ENCODE assay signal across 8 mouse cellular contexts in genomic region chr4:140814241-140815225, GRCm38 (mm10). TPM values are rescaled to one million over a fixed set of nuclear protein-coding genes. Genes with fewer than 3 reads are reported as not detected.
DNase-seq lines count a peak whose midpoint lies in the region; ATAC-seq and TF ChIP-seq lines count a peak whose summit lies in the region.

No protein-coding gene starts in this region.

- peak overlapping the region; percentile 22; the same call in 1 of the 2 replicates for H3K4me3 ChIP-seq in forebrain, embryonic 13.5 days
- H3K4me3 ChIP-seq in hindbrain, postnatal 0 days (ENCODE audit: low read length): 0 out of 2 replicates have a peak overlapping the region, but pooled peaks have one; percentile 4
- peak overlapping the region; percentile 60 for H3K4me3 ChIP-seq in liver, embryonic 11.5 days (ENCODE audit: low read depth, low read length)
- H3K4me3 ChIP-seq in midbrain, postnatal 0 days (ENCODE audit: low read depth, low read length): no peak overlapping the region

- peak; percentile 71 for DNase-seq in CD4-positive, CD25-positive, alpha-beta regulatory T cell, adult 2 months (ENCODE audit: low read depth, low spot score)
- DNase-seq in R1 (ENCODE audit: low read depth, low spot score): peak; percentile 48
- DNase-seq in hindbrain, postnatal 0 days (ENCODE audit: low spot score): no peak
- peak; percentile 63 for DNase-seq in liver, embryonic 11.5 days (ENCODE audit: low spot score)
- no peak for DNase-seq in midbrain, postnatal 0 days (ENCODE audit: low spot score)
- DNase-seq in thymus, postnatal 0 days (ENCODE audit: low spot score): peak; percentile 55
- no peak for DNase-seq in cerebellum, adult 11-12 months

- peaks cover 14% of the 10 kb centered on the region; the same call in 1 of the 2 replicates for H3K27me3 ChIP-seq in forebrain, embryonic 13.5 days
- no peaks in the 10 kb centered on the region for H3K27me3 ChIP-seq in hindbrain, postnatal 0 days (ENCODE audit: insufficient read depth, low read length)
- H3K27me3 ChIP-seq in liver, embryonic 11.5 days (replicated peaks; ENCODE audit: control insufficient read depth, insufficient read depth, low read length): peaks cover 14% of the 10 kb centered on the region
- peaks cover 14% of the 10 kb centered on the region; the same call in 1 of the 2 replicates for H3K27me3 ChIP-seq in midbrain, postnatal 0 days (ENCODE audit: insufficient read depth, low read length)

- peak; percentile 59 for TF ChIP-seq CTCF in hindbrain, postnatal 0 days (IDR thresholded peaks at IDR 0.05; ENCODE audit: low read depth)
- TF ChIP-seq CTCF in midbrain, postnatal 0 days (IDR thresholded peaks at IDR 0.05): peak; percentile 54

- no peak overlapping the region for H3K27ac ChIP-seq in forebrain, embryonic 13.5 days
- H3K27ac ChIP-seq in hindbrain, postnatal 0 days: no peak overlapping the region
- H3K27ac ChIP-seq in liver, embryonic 11.5 days (ENCODE audit: low read depth, low read length): no peak overlapping the region; the same call in 1 of the 2 replicates
- H3K27ac ChIP-seq in midbrain, postnatal 0 days (ENCODE audit: low read depth, low read length): no peak overlapping the region

- H3K9me3 ChIP-seq in forebrain, embryonic 13.5 days (replicated peaks): no peaks in the 10 kb centered on the region
- no peaks in the 10 kb centered on the region for H3K9me3 ChIP-seq in hindbrain, postnatal 0 days (ENCODE audit: low read length)
- no peaks in the 10 kb centered on the region for H3K9me3 ChIP-seq in liver, embryonic 11.5 days (ENCODE audit: control insufficient read depth, low read length)
- H3K9me3 ChIP-seq in midbrain, postnatal 0 days (ENCODE audit: low read length): no peaks in the 10 kb centered on the region

- ATAC-seq in forebrain, embryonic 13.5 days: no peak
- no peak for ATAC-seq in hindbrain, postnatal 0 days
- ATAC-seq in liver, embryonic 11.5 days (replicated peaks; ENCODE audit: low FRiP score): peak; percentile 50; the same call in 1 of the 2 replicates
- no peak for ATAC-seq in midbrain, postnatal 0 days (ENCODE audit: low FRiP score)

- H3K9ac ChIP-seq in forebrain, embryonic 13.5 days: no peak overlapping the region
- no peak overlapping the region for H3K9ac ChIP-seq in hindbrain, postnatal 0 days (replicated peaks; ENCODE audit: low read length)
- H3K9ac ChIP-seq in liver, embryonic 11.5 days (ENCODE audit: low read depth, low read length): peak overlapping the region; percentile 78
- H3K9ac ChIP-seq in midbrain, postnatal 0 days (replicated peaks; ENCODE audit: low read length, poor library complexity, severe bottlenecking): no peak overlapping the region

- peaks cover 27% of the 10 kb centered on the region for H3K4me1 ChIP-seq in forebrain, embryonic 13.5 days
- no peaks in the 10 kb centered on the region for H3K4me1 ChIP-seq in hindbrain, postnatal 0 days (ENCODE audit: insufficient read depth, low read length)
- H3K4me1 ChIP-seq in liver, embryonic 11.5 days (replicated peaks; ENCODE audit: control insufficient read depth, insufficient read depth, low read length): peaks cover 57% of the 10 kb centered on the region
- H3K4me1 ChIP-seq in midbrain, postnatal 0 days (ENCODE audit: insufficient read depth, low read length): no peaks in the 10 kb centered on the region

- H3K36me3 ChIP-seq in forebrain, embryonic 13.5 days (ENCODE audit: poor library complexity, severe bottlenecking): no peaks in the 10 kb centered on the region
- no peaks in the 10 kb centered on the region for H3K36me3 ChIP-seq in hindbrain, postnatal 0 days (ENCODE audit: insufficient read depth, low read length)
- no peaks in the 10 kb centered on the region for H3K36me3 ChIP-seq in liver, embryonic 11.5 days (ENCODE audit: control insufficient read depth, insufficient read depth, low read length)
- no peaks in the 10 kb centered on the region for H3K36me3 ChIP-seq in midbrain, postnatal 0 days (ENCODE audit: insufficient read depth, low read length)

- 24% methylated on average over 36 of the region's 36 CpGs for WGBS in forebrain, embryonic 13.5 days
- 33% methylated on average over 36 of the region's 36 CpGs for whole genome bisulfite sequencing in hindbrain, postnatal 0 days
- 23% methylated on average over 36 of the region's 36 CpGs for WGBS in liver, embryonic 11.5 days
- WGBS in midbrain, postnatal 0 days: 28% methylated on average over 36 of the region's 36 CpGs

- H3K4me2 ChIP-seq in forebrain, embryonic 13.5 days: peak overlapping the region; percentile 51
- peak overlapping the region; percentile 47 for H3K4me2 ChIP-seq in hindbrain, postnatal 0 days (ENCODE audit: low read depth, low read length)
- peak overlapping the region; percentile 90 for H3K4me2 ChIP-seq in liver, embryonic 11.5 days
- H3K4me2 ChIP-seq in midbrain, postnatal 0 days (ENCODE audit: low read depth, low read length, poor library complexity, severe bottlenecking): peak overlapping the region; percentile 28; the same call in 1 of the 2 replicates

RNA-seq across cellular contexts. Expression of gene Padi3, which starts 4.1 kb away (rescaled TPM):
- polyA plus RNA-seq in forebrain, embryonic 13.5 days (2015; fragmentation: Nextera tagmentation; extraction: Ambion mirVana): 0.05 TPM in 1 of 2 replicates, not detected in the other
- not detected in 2 replicates for total RNA-seq in hindbrain, postnatal 0 days (2014; rRNA removed)
- polyA plus RNA-seq in hindbrain, postnatal 0 days (2015; fragmentation: Nextera tagmentation; extraction: Ambion mirVana): 0.05 TPM in 2 replicates
- 0.56 and 0.96 TPM in 2 replicates for polyA plus RNA-seq in liver, embryonic 11.5 days (2014; fragmentation: Nextera tagmentation; extraction: Ambion mirVana)
- total RNA-seq in midbrain, postnatal 0 days (2014; rRNA removed): 0.14 TPM in 1 of 2 replicates, not detected in the other
- polyA plus RNA-seq in midbrain, postnatal 0 days (2015; fragmentation: Nextera tagmentation; extraction: Ambion mirVana): not detected in 2 replicates
- 1.2 and 1.5 TPM in 2 replicates for polyA plus RNA-seq in thymus, postnatal 0 days (2015; fragmentation: Nextera tagmentation; extraction: Ambion mirVana)

RNA-seq across cellular contexts. Expression of gene Padi1, which starts 31.0 kb away (rescaled TPM):
- 0.09 TPM in 1 of 2 replicates, not detected in the other for polyA plus RNA-seq in forebrain, embryonic 13.5 days (2015; fragmentation: Nextera tagmentation; extraction: Ambion mirVana)
- 0.25 TPM in 1 of 2 replicates, not detected in the other for total RNA-seq in hindbrain, postnatal 0 days (2014; rRNA removed)
- polyA plus RNA-seq in hindbrain, postnatal 0 days (2015; fragmentation: Nextera tagmentation; extraction: Ambion mirVana): 0.05 TPM in 1 of 2 replicates, not detected in the other
- polyA plus RNA-seq in liver, embryonic 11.5 days (2014; fragmentation: Nextera tagmentation; extraction: Ambion mirVana): 0.06 and 0.11 TPM in 2 replicates
- 0.14 and 0.16 TPM in 2 replicates for total RNA-seq in midbrain, postnatal 0 days (2014; rRNA removed)
- 0.06 TPM in 1 of 2 replicates, not detected in the other for polyA plus RNA-seq in midbrain, postnatal 0 days (2015; fragmentation: Nextera tagmentation; extraction: Ambion mirVana)
- polyA plus RNA-seq in thymus, postnatal 0 days (2015; fragmentation: Nextera tagmentation; extraction: Ambion mirVana): 0.41 and 0.64 TPM in 2 replicates

RNA-seq across cellular contexts. Expression of gene Padi4, which starts 40.5 kb away (rescaled TPM):
- 0.26 and 0.30 TPM in 2 replicates for polyA plus RNA-seq in forebrain, embryonic 13.5 days (2015; fragmentation: Nextera tagmentation; extraction: Ambion mirVana)
- total RNA-seq in hindbrain, postnatal 0 days (2014; rRNA removed): not detected in 2 replicates
- polyA plus RNA-seq in hindbrain, postnatal 0 days (2015; fragmentation: Nextera tagmentation; extraction: Ambion mirVana): not detected in 2 replicates
- polyA plus RNA-seq in liver, embryonic 11.5 days (2014; fragmentation: Nextera tagmentation; extraction: Ambion mirVana): 0.32 and 0.34 TPM in 2 replicates
- total RNA-seq in midbrain, postnatal 0 days (2014; rRNA removed): 0.57 TPM in 1 of 2 replicates, not detected in the other
- 0.07 and 0.09 TPM in 2 replicates for polyA plus RNA-seq in midbrain, postnatal 0 days (2015; fragmentation: Nextera tagmentation; extraction: Ambion mirVana)
- polyA plus RNA-seq in thymus, postnatal 0 days (2015; fragmentation: Nextera tagmentation; extraction: Ambion mirVana): 12.4 and 13.0 TPM in 2 replicates

Comparison
In these comparisons a context has a peak if more than half of its experiments do, and no peak if none do; other contexts are left out.
1. DNase-seq: peak in CD4-positive, CD25-positive, alpha-beta regulatory T cell, adult 2 months (single experiment), R1 (single experiment), liver, embryonic 11.5 days (single experiment) and thymus, postnatal 0 days (single experiment); none in hindbrain, postnatal 0 days (single experiment), midbrain, postnatal 0 days (single experiment) and cerebellum, adult 11-12 months (single experiment).
2. H3K4me2 ChIP-seq: peak in every context shown above with its lines; median percentile 90 in liver, embryonic 11.5 days; 51 in forebrain, embryonic 13.5 days; 47 in hindbrain, postnatal 0 days; 28 in midbrain, postnatal 0 days.
3. RNA of gene Padi4, which starts 40.5 kb away (polyA plus RNA-seq): 12.4 to 13.0 TPM in thymus, postnatal 0 days; 0.32 to 0.34 TPM in liver, embryonic 11.5 days, 0.26 to 0.30 TPM in forebrain, embryonic 13.5 days, 0.07 to 0.09 TPM in midbrain, postnatal 0 days and not detected in hindbrain, postnatal 0 days; every median in the first group is over 10 times any median in the second.